Mouse (Mus musculus) hematopoietic stem cell, adult 5-6 weeks (primary cell): ENCODE results near the gene Ovol1. TPM values are rescaled to one million over a fixed set of nuclear protein-coding genes. Genes with fewer than 3 reads are reported as not detected.

Source experiments
- ATAC-seq, 2 experiments: fragments of 125-278 bp in 1 of 2; replicated peaks in 1 of 2; 2 replicates each; pipeline ENCODE4 v1.8.0; 2016 to 2017; ENCODE audit warnings: inconsistent platforms in 2 of 2, mild to moderate bottlenecking in 2 of 2, moderate number of reproducible peaks in 2 of 2, low read depth in 1 of 2, moderate TSS enrichment in 1 of 2; ENCODE audit not compliant: low FRiP score in 2 of 2, poor library complexity in 2 of 2, severe bottlenecking in 2 of 2, insufficient read depth in 1 of 2, low TSS enrichment in 1 of 2
- total RNA-seq: library from RNA; stranded (forward); fragments of 172-1452, 232-1000 nt; gene quantifications from 2 replicates; pipeline ENCODE4 v1.2.3, GENCODE M21; 2017

Ovol1 gene
- total RNA-seq, 1 experiment from 2014 or later = not detected

GRCm38 (mm10) chr19:5571831-5572230 is 11.4 kb upstream of the Ovol1 start:
- ATAC-seq = peak; percentile 70 to 72

GRCm38 (mm10) chr19:5570353-5571246 is 10.2 kb upstream of the Ovol1 start:
- no peak for ATAC-seq

- no peak for ATAC-seq
Observed at GRCm38 (mm10) chr19:5569521-5569920, 9.1 kb upstream of the Ovol1 start.

- ATAC-seq = peak; percentile 14 to 36; a peak in 1 of 4 replicates
Observed at GRCm38 (mm10) chr19:5568470-5569140, 8.2 kb upstream of the Ovol1 start.

GRCm38 (mm10) chr19:5567534-5568469 is 7.4 kb upstream of the Ovol1 start, which contains the start of gene Ap5b1:
Gene Ap5b1, plus strand, starts transcription at chr19:5568025.
- ATAC-seq = peak; percentile 37 to 53; a peak in 3 of 4 replicates

GRCm38 (mm10) chr19:5567180-5567533 is 6.7 kb upstream of the Ovol1 start:
- ATAC-seq = no peak; a peak in 1 of 4 replicates

- no peak for ATAC-seq
Observed at GRCm38 (mm10) chr19:5566316-5566715, 5.9 kb upstream of the Ovol1 start.

- no peak for ATAC-seq
Observed at GRCm38 (mm10) chr19:5562776-5563175, 2.3 kb upstream of the Ovol1 start.

- no peak for ATAC-seq
Observed at GRCm38 (mm10) chr19:5561886-5562285, 1.4 kb upstream of the Ovol1 start.

GRCm38 (mm10) chr19:5561252-5561790 is 875 bp upstream of the Ovol1 start:
- no peak for ATAC-seq

GRCm38 (mm10) chr19:5559631-5560456 is 602 bp downstream of the Ovol1 start:
- 0 out of 4 replicates have a peak, but pooled peaks of 1 of the 2 experiments have one; percentile 12 for ATAC-seq

- no peak for ATAC-seq
Observed at GRCm38 (mm10) chr19:5559229-5559628, 1.2 kb downstream of the Ovol1 start.

- ATAC-seq = no peak
Observed at GRCm38 (mm10) chr19:5558770-5559169, 1.7 kb downstream of the Ovol1 start.

GRCm38 (mm10) chr19:5558169-5558568 is 2.3 kb downstream of the Ovol1 start:
- ATAC-seq = no peak

- no peak for ATAC-seq
Observed at GRCm38 (mm10) chr19:5554212-5554611, 6.2 kb downstream of the Ovol1 start.

GRCm38 (mm10) chr19:5553802-5554201 is 6.6 kb downstream of the Ovol1 start:
- no peak for ATAC-seq
